Mouse (Mus musculus) megakaryocyte, embryonic 14.5 days (primary cell): ENCODE data around the gene Cdca7l.

Experiments
- FLI1 ChIP-seq: IDR thresholded peaks from 2 replicates; pipeline ENCODE4 v1.6.1; 2012; ENCODE audit warnings: low read length, inconsistent platforms, mixed read lengths
- GATA1 ChIP-seq: IDR thresholded peaks from 3 replicates; pipeline ENCODE4 v1.6.1; 2012; ENCODE audit warnings: mixed read lengths, low read length, inconsistent platforms, borderline replicate concordance

DNA sequence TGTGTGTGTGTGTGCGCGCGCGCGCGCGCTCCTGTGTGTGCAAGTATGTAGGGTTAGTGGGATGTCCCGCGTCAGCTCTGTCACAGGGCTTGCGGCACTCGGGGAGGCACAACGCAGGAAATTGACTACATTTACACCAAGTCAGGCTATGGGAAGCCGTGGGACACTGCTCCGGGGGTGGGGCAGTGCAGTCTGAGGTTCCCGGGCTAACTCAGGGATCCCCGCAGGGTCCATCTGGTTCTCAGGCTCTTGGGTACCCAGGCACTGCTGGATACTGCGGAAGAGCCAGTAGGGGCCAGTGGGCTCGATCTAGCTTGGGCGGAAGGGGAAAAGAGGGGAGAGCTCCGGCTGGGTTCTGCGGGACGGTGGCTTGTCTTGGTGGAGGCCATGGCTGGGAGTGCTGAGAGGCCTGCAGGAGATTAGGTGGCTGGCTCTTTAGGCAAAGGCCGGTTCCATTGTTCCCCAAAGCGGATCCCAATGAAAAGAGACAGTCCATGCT is 15.5 kb upstream of the Cdca7l start:
- TF ChIP-seq GATA1 (no peak), FLI1 (no peak)
